In the genomic region with DNA sequence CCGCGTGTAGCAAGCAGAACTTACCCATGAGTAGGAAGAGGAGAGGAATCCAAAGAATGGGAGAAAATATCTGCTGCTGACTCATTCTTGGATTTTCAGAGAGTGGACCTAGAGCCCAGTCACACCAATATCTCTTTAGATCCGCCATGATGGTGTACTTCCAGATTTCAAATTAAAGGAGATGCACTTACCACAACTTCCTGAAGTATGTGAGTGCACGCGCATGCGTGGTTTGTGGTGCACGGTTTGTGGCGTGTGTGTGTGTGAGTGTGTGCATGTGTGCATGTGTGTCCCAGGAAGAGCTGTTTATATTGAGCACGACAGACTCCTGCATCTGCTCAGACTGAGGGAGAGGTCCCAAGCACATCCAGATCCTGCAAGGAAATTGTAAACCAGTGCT, we compare ENCODE assay signal across 13 mouse cellular contexts. TPM values are rescaled to one million over a fixed set of nuclear protein-coding genes. Genes with fewer than 3 reads are reported as not detected.
DNase-seq lines count a peak whose midpoint lies in the region; ATAC-seq and TF ChIP-seq lines count a peak whose summit lies in the region.
"Had no signal": no experiment of that assay in that cellular context is flagged by ENCODE, and none has a peak within 500 bp of the region (broad histone marks: within the 10 kb centered on the region; RNA-seq: fewer than 3 reads in every experiment).

A gene (minus strand): TSS at position 235 of the 400 bp plus-strand sequence.

- WGBS in heart, postnatal 0 days, result 74% methylated on average over 9 of the region's 9 CpGs
- WGBS in liver, embryonic 15.5 days (ENCODE audit: insufficient replicate concordance), result 17% methylated on average over 9 of the region's 9 CpGs
- 76% methylated on average over 9 of the region's 9 CpGs for WGBS in intestine, embryonic 15.5 days

- H3K9ac ChIP-seq in heart, postnatal 0 days (replicated peaks; ENCODE audit: low read depth, low read length), result no peak within 1 kb of the TSS
- H3K9ac ChIP-seq in liver, embryonic 15.5 days, result no peak within 1 kb of the TSS
- H3K9ac ChIP-seq in intestine, embryonic 15.5 days, result no peak within 1 kb of the TSS
- H3K9ac ChIP-seq: forebrain, embryonic 13.5 days had no signal

- no peaks in the 10 kb centered on the region for H3K4me1 ChIP-seq in heart, postnatal 0 days (ENCODE audit: control insufficient read depth, insufficient read depth)
- H3K4me1 ChIP-seq in liver, embryonic 15.5 days (replicated peaks), result no peaks in the 10 kb centered on the region
- no peaks in the 10 kb centered on the region for H3K4me1 ChIP-seq in intestine, embryonic 15.5 days (replicated peaks)
- H3K4me1 ChIP-seq: forebrain, embryonic 13.5 days had no signal

- H3K36me3 ChIP-seq in heart, postnatal 0 days (replicated peaks; ENCODE audit: control insufficient read depth, insufficient read depth, low read length), result no peaks in the 10 kb centered on the region
- no peaks in the 10 kb centered on the region for H3K36me3 ChIP-seq in liver, embryonic 15.5 days (replicated peaks)
- H3K36me3 ChIP-seq in intestine, embryonic 15.5 days, result no peaks in the 10 kb centered on the region

- H3K9me3 ChIP-seq in heart, postnatal 0 days (replicated peaks; ENCODE audit: control insufficient read depth, low read length), result no peaks in the 10 kb centered on the region
- H3K9me3 ChIP-seq in liver, embryonic 15.5 days (replicated peaks), result no peaks in the 10 kb centered on the region
- H3K9me3 ChIP-seq in intestine, embryonic 15.5 days, result no peaks in the 10 kb centered on the region
- H3K9me3 ChIP-seq: forebrain, embryonic 13.5 days had no signal

- H3K4me2 ChIP-seq in heart, postnatal 0 days (ENCODE audit: low read depth, low read length), result no peak within 1 kb of the TSS; the same call in 1 of the 2 replicates
- peak within 1 kb of the TSS; percentile 30 for H3K4me2 ChIP-seq in liver, embryonic 15.5 days
- no peak within 1 kb of the TSS for H3K4me2 ChIP-seq in intestine, embryonic 15.5 days (replicated peaks)
- H3K4me2 ChIP-seq: forebrain, embryonic 13.5 days; midbrain, embryonic 11.5 days had no signal

- H3K4me3 ChIP-seq in heart, postnatal 0 days (ENCODE audit: low read depth, low read length), result peak within 1 kb of the TSS; percentile 13; the same call in 1 of the 2 replicates
- H3K4me3 ChIP-seq in liver, embryonic 15.5 days (replicated peaks), result 0 out of 2 replicates have a peak within 1 kb of the TSS, but pooled peaks have one; percentile 10
- H3K4me3 ChIP-seq in intestine, embryonic 15.5 days (replicated peaks), result no peak within 1 kb of the TSS
- H3K4me3 ChIP-seq: forebrain, embryonic 13.5 days; heart, adult 2 months had no signal

- DNase-seq in heart, postnatal 0 days (ENCODE audit: low spot score), result no peak
- DNase-seq in heart, postnatal 14 days, result no peak
- peak; percentile 74 to 76 for DNase-seq in natural killer cell, adult 2 months (ENCODE audit: low spot score in 2 of 2)
- peak; percentile 81 for DNase-seq in thymus, postnatal 25 days
- DNase-seq in right cerebral cortex, adult 18-20 months, result no peak
- DNase-seq in neural tube, embryonic 10.5 days (ENCODE audit: extremely low spot score, low spot score), result no peak

- TF ChIP-seq EP300 in heart, postnatal 0 days (IDR thresholded peaks at IDR 0.05; ENCODE audit: low read depth), result no peak

- ATAC-seq in heart, postnatal 0 days (ENCODE audit: insufficient read depth, low read depth), result no peak
- ATAC-seq in liver, embryonic 15.5 days (ENCODE audit: insufficient read depth), result no peak
- ATAC-seq in intestine, embryonic 15.5 days, result no peak
- ATAC-seq: forebrain, embryonic 13.5 days; intestine, embryonic 16.5 days had no signal

- H3K27me3 ChIP-seq in heart, postnatal 0 days (ENCODE audit: control insufficient read depth, insufficient read depth, low read length), result no peaks in the 10 kb centered on the region
- no peaks in the 10 kb centered on the region for H3K27me3 ChIP-seq in liver, embryonic 15.5 days
- H3K27me3 ChIP-seq in intestine, embryonic 15.5 days (replicated peaks), result no peaks in the 10 kb centered on the region
- H3K27me3 ChIP-seq: forebrain, embryonic 13.5 days had no signal

- TF ChIP-seq CTCF in heart, postnatal 0 days (IDR thresholded peaks at IDR 0.05; ENCODE audit: low read depth), result no peak

- intact Hi-C loops in heart, postnatal 14 days (cut with DNase I), result no loop called here

- no peak within 1 kb of the TSS for H3K27ac ChIP-seq in heart, postnatal 0 days (ENCODE audit: low read depth)
- H3K27ac ChIP-seq in liver, embryonic 15.5 days (replicated peaks), result no peak within 1 kb of the TSS
- no peak within 1 kb of the TSS for H3K27ac ChIP-seq in intestine, embryonic 15.5 days
- H3K27ac ChIP-seq: forebrain, embryonic 13.5 days; heart, adult 2 months had no signal

RNA-seq across cellular contexts. Expression of the gene that starts here (rescaled TPM):
- 0.31 TPM in 1 of 2 replicates, not detected in the other for total RNA-seq in heart, postnatal 0 days (2014; rRNA removed; ENCODE audit: low replicate concordance)
- polyA plus RNA-seq in heart, postnatal 0 days (2015; fragmentation: Nextera tagmentation; extraction: Ambion mirVana), result 0.18 and 0.21 TPM in 2 replicates
- under 1 TPM; 0.26 to 0.66 TPM for total RNA-seq in heart, postnatal 14 days (2021)
- polyA plus RNA-seq in liver, embryonic 15.5 days (2015; fragmentation: Nextera tagmentation; extraction: Ambion mirVana), result 1.2 and 1.3 TPM in 2 replicates
- polyA plus RNA-seq in intestine, embryonic 15.5 days (2015; fragmentation: Nextera tagmentation; extraction: Ambion mirVana), result 0.53 and 0.60 TPM in 2 replicates
- polyA plus RNA-seq: C2C12; forebrain, embryonic 13.5 days; midbrain, embryonic 11.5 days had no signal

Comparison
In these comparisons a context has a peak if more than half of its experiments do, and no peak if none do; other contexts are left out.
1. DNase-seq: peak in natural killer cell, adult 2 months (2 of 2) and thymus, postnatal 25 days (single experiment); none in heart, postnatal 0 days (single experiment), heart, postnatal 14 days (0 of 2), right cerebral cortex, adult 18-20 months (single experiment) and neural tube, embryonic 10.5 days (single experiment).